10 mouse cellular contexts compared by ENCODE assay signal in the genomic region with DNA sequence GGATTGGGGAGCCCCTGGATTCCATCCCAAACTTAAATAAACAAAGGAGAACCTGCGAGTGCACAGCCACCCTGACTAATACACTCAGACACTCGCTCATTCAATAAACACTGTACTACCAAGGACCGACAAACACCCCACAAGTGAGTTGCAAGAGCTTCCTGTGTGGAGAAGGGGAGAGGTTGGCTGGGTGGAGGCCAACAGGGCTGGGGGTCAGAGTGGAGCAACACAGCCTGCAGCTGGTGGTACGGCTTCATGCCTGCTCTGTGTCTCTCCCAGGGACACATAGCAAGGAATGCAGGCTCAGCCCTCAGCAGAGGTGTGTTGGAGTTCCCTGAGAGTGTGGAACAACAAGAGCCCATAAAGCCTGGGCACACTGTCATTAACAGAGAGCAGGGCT.
DNase-seq lines count a peak whose midpoint lies in the region; ATAC-seq and TF ChIP-seq lines count a peak whose summit lies in the region.
"Had no signal": no experiment of that assay in that cellular context is flagged by ENCODE, and none has a peak within 500 bp of the region (broad histone marks: within the 10 kb centered on the region; RNA-seq: fewer than 3 reads in every experiment).

No protein-coding gene starts in this region.

- 35% methylated on average over 4 of the region's 4 CpGs for whole genome bisulfite sequencing in kidney, postnatal 0 days
- WGBS in intestine, embryonic 15.5 days = 35% methylated on average over 4 of the region's 4 CpGs
- WGBS in cerebellum, adult 2 months = 84% methylated on average over 4 of the region's 4 CpGs

- no peaks in the 10 kb centered on the region for H3K27me3 ChIP-seq in kidney, postnatal 0 days (ENCODE audit: insufficient read depth, low read length)
- no peaks in the 10 kb centered on the region for H3K27me3 ChIP-seq in intestine, embryonic 15.5 days (replicated peaks)
- H3K27me3 ChIP-seq in cerebellum, adult 2 months (ENCODE audit: control insufficient read depth, insufficient read depth, low read length) = no peaks in the 10 kb centered on the region

- TF ChIP-seq POLR2A in cerebellum, adult 2 months (IDR thresholded peaks at IDR 0.05; ENCODE audit: borderline replicate concordance, insufficient read depth, low read length) = no peak

- no peak overlapping the region for H3K9ac ChIP-seq in kidney, postnatal 0 days (ENCODE audit: low read depth, low read length)
- no peak overlapping the region for H3K9ac ChIP-seq in intestine, embryonic 15.5 days

- DNase-seq in kidney, postnatal 0 days (ENCODE audit: low spot score) = peak; percentile 34
- no peak for DNase-seq in kidney, adult 11 months
- DNase-seq in lung, postnatal 36 days = peak; percentile 80
- no peak for DNase-seq in cerebellum, adult 2 months
- DNase-seq in frontal cortex, postnatal 25 days (ENCODE audit: low spot score in 2 of 2) = no peak
- no peak for DNase-seq in cerebellum, adult 11 months
- DNase-seq: cerebellum, postnatal 36 days; thymus, adult 18-20 months had no signal

- H3K27ac ChIP-seq in kidney, postnatal 0 days = peak overlapping the region; percentile 51; the same call in 1 of the 2 replicates
- H3K27ac ChIP-seq in intestine, embryonic 15.5 days = peak overlapping the region; percentile 39; the same call in 1 of the 2 replicates
- H3K27ac ChIP-seq in cerebellum, adult 2 months (ENCODE audit: insufficient read depth, low read length) = no peak overlapping the region

- H3K36me3 ChIP-seq in kidney, postnatal 0 days (ENCODE audit: insufficient read depth, low read length) = peaks cover 17% of the 10 kb centered on the region
- H3K36me3 ChIP-seq in intestine, embryonic 15.5 days = 0 out of 2 replicates have a peak, but pooled peaks cover 8% of the 10 kb centered on the region

- H3K4me3 ChIP-seq in kidney, postnatal 0 days (replicated peaks; ENCODE audit: low read depth, low read length) = no peak overlapping the region
- no peak overlapping the region for H3K4me3 ChIP-seq in intestine, embryonic 15.5 days (replicated peaks)
- no peak overlapping the region for H3K4me3 ChIP-seq in cerebellum, adult 2 months (replicated peaks; ENCODE audit: insufficient read depth, low read depth, low read length)

- no peak overlapping the region for H3K4me2 ChIP-seq in kidney, postnatal 0 days (ENCODE audit: low read length)
- no peak overlapping the region for H3K4me2 ChIP-seq in intestine, embryonic 15.5 days (replicated peaks)

- H3K4me1 ChIP-seq in kidney, postnatal 0 days (replicated peaks; ENCODE audit: insufficient read depth, low read length) = peaks cover 35% of the 10 kb centered on the region
- peaks cover 65% of the 10 kb centered on the region for H3K4me1 ChIP-seq in intestine, embryonic 15.5 days (replicated peaks)
- H3K4me1 ChIP-seq in cerebellum, adult 2 months (ENCODE audit: control insufficient read depth, insufficient read depth, low read length) = peaks cover 38% of the 10 kb centered on the region

- TF ChIP-seq CTCF in kidney, postnatal 0 days (IDR thresholded peaks at IDR 0.05; ENCODE audit: low read depth) = no peak
- TF ChIP-seq CTCF in cerebellum, adult 2 months (IDR thresholded peaks at IDR 0.05; ENCODE audit: borderline replicate concordance, insufficient read depth, low read depth, low read length) = no peak

- no peak for ATAC-seq in kidney, postnatal 0 days (replicated peaks; ENCODE audit: low FRiP score, low read depth)
- peak; percentile 36 for ATAC-seq in common myeloid progenitor, adult 5-6 weeks (replicated peaks; ENCODE audit: low read depth, poor library complexity, severe bottlenecking)
- ATAC-seq in intestine, embryonic 15.5 days = no peak

- H3K9me3 ChIP-seq in kidney, postnatal 0 days (replicated peaks; ENCODE audit: low read length) = no peaks in the 10 kb centered on the region
- H3K9me3 ChIP-seq in intestine, embryonic 15.5 days = no peaks in the 10 kb centered on the region

Comparison
In these comparisons a context has a peak if more than half of its experiments do, and no peak if none do; other contexts are left out.
1. DNase-seq: peak in kidney, postnatal 0 days (single experiment) and lung, postnatal 36 days (single experiment); none in kidney, adult 11 months (single experiment), cerebellum, adult 2 months (0 of 2), frontal cortex, postnatal 25 days (0 of 2) and cerebellum, adult 11 months (single experiment).